ENCODE assay signal across 15 mouse cellular contexts in the genomic region with DNA sequence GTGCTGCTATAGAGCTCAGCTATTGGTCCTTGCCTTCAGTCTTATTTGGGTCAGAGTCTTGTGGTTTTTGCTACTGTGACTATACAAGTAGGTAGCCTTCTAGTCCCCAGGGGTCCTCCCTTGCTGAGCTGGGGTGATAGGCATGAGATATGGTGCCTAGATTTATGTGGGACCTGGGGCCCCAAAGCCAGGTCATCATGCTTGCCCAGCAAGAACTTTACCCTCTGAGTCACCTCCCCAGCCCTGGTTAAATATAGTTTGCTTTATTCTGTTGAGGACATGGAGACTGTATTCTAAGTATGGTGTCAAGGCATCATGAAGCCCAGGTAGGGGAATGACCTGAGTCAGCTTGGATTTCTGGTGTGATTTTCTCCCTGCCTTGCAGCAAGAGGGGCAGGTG.
"Had no signal": no experiment of that assay in that cellular context is flagged by ENCODE, and none has a peak within 500 bp of the region (broad histone marks: within the 10 kb centered on the region; RNA-seq: fewer than 3 reads in every experiment).

No protein-coding gene starts in this region.

- H3K4me3 ChIP-seq: liver, embryonic 12.5 days; midbrain, embryonic 10.5 days; midbrain, embryonic 12.5 days; myocyte; neural tube, embryonic 12.5 days; stomach, embryonic 15.5 days had no signal

- H3K27ac ChIP-seq: liver, embryonic 12.5 days; liver, embryonic 14.5 days; midbrain, embryonic 10.5 days; midbrain, embryonic 12.5 days; neural tube, embryonic 12.5 days; stomach, embryonic 15.5 days; stomach, postnatal 0 days had no signal

- H3K4me1 ChIP-seq: liver, embryonic 12.5 days; neural tube, embryonic 12.5 days; stomach, embryonic 15.5 days had no signal

- H3K36me3 ChIP-seq: liver, embryonic 12.5 days; midbrain, embryonic 10.5 days; midbrain, embryonic 12.5 days; neural tube, embryonic 12.5 days; stomach, embryonic 15.5 days had no signal

- H3K9me3 ChIP-seq: liver, embryonic 12.5 days; midbrain, embryonic 10.5 days; midbrain, embryonic 12.5 days; neural tube, embryonic 12.5 days; stomach, embryonic 15.5 days had no signal

- H3K27me3 ChIP-seq: liver, embryonic 12.5 days; midbrain, embryonic 12.5 days; neural tube, embryonic 12.5 days; stomach, embryonic 15.5 days had no signal

- H3K9ac ChIP-seq: liver, embryonic 12.5 days; liver, embryonic 14.5 days; lung, embryonic 14.5 days; midbrain, embryonic 12.5 days; neural tube, embryonic 12.5 days; stomach, embryonic 15.5 days had no signal

- DNase-seq: lung, adult 18-20 months; lung, embryonic 14.5 days; lung, postnatal 10 days; lung, postnatal 4 days; midbrain, embryonic 14.5 days; right cerebral cortex, postnatal 14 days had no signal

- H3K4me2 ChIP-seq: liver, embryonic 12.5 days; lung, embryonic 14.5 days; midbrain, embryonic 12.5 days; neural tube, embryonic 12.5 days; stomach, embryonic 15.5 days had no signal

- ATAC-seq: liver, embryonic 12.5 days; midbrain, embryonic 16.5 days had no signal
